Mouse (Mus musculus): Measurements from ENCODE around the gene Vsig2. TPM values are rescaled to one million over a fixed set of nuclear protein-coding genes. Genes with fewer than 3 reads are reported as not detected.

Vsig2 gene
- total RNA-seq, 4 experiments from 2014 or later, result 1.9 to 5.2 (median 3.7) TPM

DNA sequence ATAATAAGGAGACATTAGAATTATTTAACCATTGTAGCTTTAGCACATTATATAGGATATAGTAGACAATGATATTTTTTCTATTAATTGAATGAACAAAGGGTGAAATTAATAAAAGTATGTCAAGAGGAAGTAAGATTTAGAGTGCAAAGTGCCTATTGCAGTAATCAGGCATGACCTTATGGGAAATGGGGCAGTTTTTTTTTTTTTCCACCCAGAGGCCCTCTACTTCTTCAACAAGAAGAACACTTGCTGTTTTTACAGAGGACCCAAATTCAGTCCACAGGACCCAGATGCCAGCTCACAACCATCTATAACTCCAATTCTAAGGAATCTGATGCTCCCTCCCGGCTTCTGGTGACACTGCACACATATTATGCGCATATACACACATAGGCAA, 21.6 kb downstream of the Vsig2 start:
- no peak for DNase-seq (ENCODE audit: low spot score)

DNA sequence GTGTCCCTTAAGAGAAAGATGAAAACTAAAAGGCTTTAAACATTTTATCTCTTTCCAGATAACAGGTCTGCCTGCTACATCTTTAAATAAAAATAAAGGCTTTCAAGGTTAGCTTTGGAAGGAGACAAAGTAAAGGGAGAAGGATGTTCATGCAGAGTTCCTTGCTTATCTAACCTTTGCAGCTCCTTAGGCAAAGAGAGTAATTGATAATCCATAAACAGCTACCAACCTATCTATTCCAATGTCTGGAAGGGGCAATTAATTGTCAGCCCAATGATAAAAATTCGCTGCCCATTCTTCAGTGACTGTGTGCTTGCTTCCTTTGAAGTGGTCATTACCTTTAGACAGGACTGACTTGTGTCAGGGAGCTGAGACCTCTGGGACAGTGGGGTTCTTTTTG, 24.8 kb downstream of the Vsig2 start:
- DNase-seq (ENCODE audit: low spot score), result no peak

DNA sequence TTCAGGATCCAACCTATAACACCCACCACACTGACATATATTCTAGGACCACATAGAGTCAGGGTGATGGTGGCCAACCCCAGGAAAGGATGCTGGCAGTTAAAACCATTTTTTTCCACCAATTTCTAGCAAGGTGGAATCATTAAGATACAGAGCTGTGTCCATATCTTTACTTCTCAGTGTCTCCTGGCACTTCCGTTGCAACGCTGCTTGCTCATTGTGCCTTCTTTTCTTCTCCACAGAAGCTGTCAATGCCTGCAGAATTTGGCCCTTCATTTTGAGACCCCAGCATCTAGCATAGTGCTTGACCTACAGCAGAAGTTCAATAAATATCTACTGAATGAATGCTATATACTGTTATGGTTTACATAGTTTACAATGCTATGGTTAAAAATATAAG, 28.0 kb downstream of the Vsig2 start:
- no peak for DNase-seq (ENCODE audit: low spot score)

DNA sequence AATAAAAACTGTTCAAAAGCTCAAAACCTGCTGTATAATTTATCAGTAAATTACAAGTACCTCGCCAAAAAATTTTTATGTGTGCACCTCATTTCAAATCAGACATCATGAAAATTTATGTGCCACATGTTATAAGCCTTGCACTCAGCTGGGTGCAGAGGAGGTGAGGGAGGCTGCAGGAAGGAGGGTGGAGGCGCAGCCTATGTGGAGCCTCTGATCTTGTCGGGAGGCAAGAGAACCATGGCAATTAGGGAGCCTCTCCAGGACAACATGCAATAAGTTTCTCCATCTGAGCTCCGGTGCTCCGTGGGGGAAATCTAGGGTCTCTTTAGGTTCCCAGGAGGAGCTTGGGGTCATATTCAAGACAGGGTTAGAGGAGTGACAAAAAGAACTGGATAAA, 28.4 kb downstream of the Vsig2 start:
- DNase-seq (ENCODE audit: low spot score), result no peak

DNA sequence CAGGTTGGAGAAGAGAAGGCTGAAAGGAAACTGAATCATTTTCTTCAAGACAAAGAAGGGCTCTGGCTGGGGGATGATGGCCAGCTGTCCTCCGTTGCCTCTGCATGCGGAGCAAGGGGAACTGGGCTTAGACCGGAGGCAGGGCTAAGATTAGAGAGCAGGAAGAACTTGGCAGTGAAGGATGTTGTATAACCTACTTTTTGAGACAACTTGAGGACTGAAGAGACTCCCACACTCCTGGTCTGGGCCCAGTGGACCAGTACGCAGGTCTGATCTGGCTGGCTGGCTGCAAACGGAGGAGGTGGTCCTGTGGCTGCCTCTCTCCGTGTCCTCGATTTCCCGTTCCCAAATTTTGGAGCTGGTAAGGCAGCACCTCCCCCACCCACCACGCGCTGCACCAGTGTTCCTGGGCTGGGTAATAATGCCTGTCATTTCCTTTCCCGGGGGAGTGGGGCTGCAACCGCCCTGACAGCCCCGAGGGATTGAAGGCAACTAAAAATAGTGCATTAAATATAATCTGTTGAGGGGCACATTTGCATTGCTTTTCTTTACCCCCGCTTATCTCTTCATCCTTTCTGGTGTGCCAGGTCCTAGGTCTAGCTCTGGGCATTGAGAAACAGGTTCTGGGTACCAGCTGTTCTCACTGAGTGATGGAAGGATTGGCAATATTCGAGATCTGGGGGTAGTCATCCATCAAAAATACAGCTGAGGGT, 29.0 kb downstream of the Vsig2 start:
- DNase-seq (ENCODE audit: low spot score), result no peak

DNA sequence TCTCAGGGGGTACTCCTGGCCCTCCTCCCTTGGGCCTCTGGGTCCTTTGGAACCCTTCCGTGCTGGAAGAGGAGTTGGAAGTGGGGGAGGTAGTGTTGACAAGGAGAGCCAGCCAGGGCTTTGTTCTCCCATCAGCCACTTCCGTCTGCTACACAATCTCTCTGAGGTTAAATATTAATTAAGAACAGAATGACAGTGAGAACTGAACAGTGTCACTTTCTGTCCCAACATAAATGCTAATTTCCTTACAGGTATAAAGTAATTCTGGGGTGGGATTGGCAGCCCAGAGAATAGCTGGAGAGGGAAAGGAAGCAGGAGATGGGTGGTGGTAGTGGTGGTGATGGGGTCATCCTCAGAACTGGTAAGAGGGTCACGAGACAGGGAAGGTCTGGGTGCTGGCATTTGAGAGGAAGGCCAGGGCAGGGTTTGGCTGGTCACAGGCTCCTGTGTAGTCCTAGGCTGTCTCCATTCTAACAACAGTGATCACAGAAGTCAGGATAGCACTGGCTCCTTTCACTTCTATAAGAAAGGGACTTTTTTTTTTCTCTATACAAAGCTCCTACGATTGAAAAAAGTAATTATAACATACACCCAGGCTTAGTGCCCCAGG, 29.7 kb downstream of the Vsig2 start:
- no peak for DNase-seq (ENCODE audit: low spot score)

DNA sequence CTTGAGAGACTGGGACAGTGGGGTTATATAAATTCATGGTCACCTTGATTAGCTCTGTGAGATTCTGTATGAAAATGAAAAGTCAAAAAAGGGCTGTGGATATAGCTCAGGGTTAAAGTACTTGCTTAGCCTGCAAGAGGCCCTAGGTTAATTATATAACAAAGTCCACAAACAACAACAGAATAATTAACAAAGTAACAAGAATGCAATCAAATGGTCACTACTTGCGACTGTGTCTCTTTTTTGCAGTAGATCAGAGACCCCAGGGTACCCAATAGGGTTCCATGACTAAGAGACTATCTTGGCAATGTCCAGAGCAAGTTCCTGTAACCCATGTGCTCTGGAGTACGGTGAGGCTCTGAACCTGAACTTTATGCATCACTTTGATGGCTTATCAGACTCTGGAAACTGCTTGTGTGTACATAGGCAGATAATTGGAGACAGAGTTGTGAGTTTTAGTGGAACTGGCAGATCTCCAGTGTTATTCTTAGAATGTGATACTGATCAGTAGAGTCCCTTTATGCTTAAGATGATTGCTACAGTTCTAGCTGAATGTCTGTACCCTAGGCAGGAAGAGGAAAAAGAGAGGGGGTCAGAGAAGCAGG, 30.3 kb downstream of the Vsig2 start:
- DNase-seq (ENCODE audit: low spot score), result no peak

DNA sequence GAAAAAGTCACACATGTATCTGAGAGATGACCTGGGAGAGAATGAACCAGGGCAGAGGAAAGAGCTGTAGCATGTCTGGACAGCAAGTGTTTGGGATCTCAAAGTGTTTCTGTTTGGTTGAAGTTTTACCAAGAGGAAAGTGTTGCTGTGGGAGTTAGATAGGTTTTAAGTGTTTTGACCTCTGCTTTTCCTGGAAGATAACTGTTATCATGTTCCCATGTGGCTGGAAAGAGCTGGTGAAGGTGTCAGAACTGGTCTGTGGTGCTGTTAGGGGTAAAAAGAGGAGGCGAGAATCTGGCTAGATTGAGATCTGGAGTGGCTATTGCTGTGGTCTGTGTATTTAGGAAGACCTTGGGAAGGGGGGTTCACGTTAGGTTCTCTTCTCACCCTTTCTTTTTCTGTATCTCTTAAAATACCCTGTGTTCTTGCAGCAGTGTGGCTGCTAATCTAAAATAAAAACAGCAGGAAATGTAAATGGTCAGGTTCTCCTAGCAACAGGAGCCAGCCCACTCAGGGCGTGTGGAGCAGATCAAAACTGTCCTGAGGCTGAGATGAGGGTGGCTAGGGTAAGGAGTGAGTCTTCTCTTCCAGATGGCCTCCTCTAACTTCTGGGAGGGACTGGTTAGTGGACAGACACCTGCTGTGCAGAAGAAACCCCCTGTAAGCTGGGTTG, 33.3 kb downstream of the Vsig2 start:
- DNase-seq (ENCODE audit: low spot score), result no peak

DNA sequence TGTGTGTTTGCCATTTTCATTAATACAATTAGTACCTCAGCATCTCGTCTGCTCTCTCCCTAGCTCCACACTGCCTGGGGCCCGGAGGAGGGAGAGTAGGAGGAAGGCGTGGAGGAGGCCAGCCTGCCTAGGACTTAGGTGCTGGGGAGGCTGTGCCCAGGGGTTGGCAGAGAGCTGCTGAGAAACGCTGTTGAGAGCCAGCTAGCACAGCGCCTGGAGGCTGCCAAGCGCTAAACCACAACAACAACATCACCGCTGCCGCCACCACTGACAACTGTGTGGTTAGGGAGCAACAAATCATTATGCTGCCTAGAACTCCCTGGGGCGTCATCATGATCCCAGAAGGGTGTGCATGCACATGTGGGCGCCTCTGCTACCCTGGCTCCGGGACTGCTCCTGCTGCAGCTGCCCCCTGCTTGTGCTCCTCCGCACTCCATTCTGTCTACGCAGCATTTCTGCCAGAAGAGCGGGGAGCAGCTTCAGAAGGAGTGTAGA, 37.4 kb downstream of the Vsig2 start:
- no peak for DNase-seq (ENCODE audit: low spot score)

DNA sequence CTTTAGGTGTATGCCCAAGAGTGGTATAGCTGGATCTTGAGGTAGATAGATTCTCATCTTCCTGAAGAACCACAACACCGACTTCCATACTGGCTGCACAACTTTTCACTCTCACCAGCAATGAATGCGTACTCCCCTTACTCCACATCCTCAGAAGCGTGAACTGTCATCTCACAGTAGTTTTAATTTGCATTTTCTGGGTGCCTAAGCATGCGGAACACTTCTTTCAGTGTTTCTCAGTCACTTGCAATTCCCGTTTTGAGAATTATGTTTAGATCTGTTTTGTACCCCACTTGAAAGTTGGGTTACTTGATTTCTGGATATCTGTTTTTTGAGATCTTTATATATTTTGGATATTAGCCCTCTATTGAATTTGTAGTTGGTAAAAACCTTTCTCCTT, 44.5 kb downstream of the Vsig2 start:
- DNase-seq (ENCODE audit: low spot score), result no peak

DNA sequence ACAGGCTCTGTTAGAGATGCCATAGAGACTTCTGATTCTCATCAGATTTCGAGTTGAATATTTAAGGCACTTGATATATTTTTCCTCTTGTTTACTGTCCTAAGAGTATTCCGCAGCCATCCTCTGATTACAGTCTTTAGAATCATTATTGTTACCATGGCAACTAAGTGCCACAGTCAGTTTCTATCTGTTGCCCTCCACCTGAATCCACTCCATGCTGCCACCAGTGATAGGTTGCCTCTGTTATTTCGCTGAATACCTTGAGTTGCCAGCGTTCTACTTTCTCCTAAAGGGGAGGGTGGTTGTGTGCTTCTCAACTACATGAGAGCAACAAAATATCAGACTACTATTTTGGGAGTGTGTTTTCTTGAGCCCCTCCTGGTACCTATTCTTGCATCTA, 47.7 kb downstream of the Vsig2 start:
- no peak for DNase-seq (ENCODE audit: low spot score)

DNA sequence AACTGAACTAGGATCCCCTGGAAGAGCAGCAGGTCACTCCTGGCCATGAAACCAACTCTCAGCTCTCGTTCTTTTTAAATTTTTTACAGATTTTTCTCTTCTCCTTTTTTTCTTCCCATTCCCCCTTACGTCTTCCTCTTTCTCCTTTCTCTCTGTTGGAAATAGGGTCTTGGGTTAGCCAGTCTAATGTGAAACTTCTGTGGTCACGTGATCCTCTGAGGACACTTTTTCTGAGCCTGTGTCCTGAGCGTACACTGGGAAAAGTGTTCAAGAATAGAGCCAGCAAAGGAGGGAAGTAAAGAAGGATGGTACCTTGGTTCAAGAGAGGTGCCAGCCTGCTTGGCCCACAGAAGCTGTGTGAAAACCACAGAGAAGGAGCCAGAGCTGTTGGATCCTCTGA, 51.3 kb downstream of the Vsig2 start:
- DNase-seq (ENCODE audit: low spot score), result no peak

DNA sequence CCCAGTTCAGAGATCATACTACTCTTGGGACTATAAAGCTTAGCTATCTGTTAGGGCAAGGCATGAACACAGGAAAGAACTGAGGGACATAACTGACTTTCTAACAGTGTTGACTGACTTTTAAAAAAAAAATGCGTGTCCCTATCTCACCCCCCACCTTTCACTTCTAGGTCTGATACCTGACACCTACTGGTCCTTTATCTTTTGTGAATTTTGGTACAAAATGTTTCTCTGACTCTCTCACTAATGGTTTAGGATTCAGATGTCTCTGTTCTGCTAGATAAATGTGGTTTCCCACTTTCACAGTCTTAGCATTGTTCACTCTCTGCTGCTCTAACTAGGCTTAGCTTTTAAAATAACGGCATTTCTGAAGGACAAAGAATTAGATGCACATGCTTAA, 53.0 kb downstream of the Vsig2 start:
- no peak for DNase-seq (ENCODE audit: low spot score)

DNA sequence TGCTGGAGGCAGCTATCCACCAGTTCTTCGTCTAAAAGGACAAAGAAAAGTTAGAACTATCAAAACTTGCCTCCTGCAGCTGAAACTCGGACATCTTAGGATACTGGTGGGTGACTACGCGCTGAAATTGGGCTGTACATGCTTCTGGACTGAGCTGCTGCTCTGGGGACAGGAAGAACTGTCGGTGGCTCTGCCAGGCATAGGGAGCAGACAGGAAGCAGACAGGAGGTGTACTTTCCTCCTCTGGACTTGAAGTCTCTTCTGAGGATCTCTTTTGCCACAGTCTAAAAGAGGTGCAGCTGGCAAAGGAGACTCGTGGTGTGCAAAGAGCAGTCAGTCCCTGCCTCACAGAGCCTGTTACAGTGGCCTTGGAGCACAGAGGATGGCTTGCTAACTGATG, 53.6 kb downstream of the Vsig2 start:
- no peak for DNase-seq (ENCODE audit: low spot score)

DNA sequence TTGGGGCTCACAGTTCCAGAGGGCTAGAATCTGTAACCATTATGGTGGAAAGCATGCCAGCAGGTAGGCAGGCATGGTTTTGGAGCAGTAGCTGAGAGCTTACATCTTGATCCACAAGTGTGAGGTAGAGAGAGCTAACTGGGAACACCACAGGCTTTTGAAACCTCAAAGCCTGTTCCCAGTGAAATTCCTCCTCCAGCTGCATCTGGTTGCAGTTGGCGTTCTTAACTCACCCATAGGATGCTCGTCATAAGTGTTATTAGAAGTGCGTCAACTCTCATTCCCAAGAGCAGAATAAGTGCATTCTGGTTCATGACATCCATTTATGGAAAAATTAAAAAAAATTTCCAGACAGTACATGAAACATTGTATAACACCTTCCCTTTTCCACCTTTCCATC, 54.6 kb downstream of the Vsig2 start:
- DNase-seq (ENCODE audit: low spot score), result no peak

Other genes with a start within 250 kb of the Vsig2 start
- gene Ccdc15, start 190.8 kb upstream of the Vsig2 start, total RNA-seq (2022), result 1 to 10 TPM; 1.6 to 2.3 (median 1.9) TPM
- gene Hepacam, start 171.9 kb upstream of the Vsig2 start, total RNA-seq (2022), result under 1 TPM in 1 of 4 experiments, not detected in 3; 0.11 TPM
- gene Robo4, start 137.4 kb upstream of the Vsig2 start, total RNA-seq (2022), result 10 to 100 TPM; 21.3 to 39.4 (median 32.2) TPM
- not detected for gene Robo3, start 106.0 kb upstream of the Vsig2 start, total RNA-seq (2022)
- gene Msantd2, start 49.9 kb upstream of the Vsig2 start, total RNA-seq (2022), result 1 to 10 TPM; 3.5 to 7.7 (median 5.4) TPM
- gene Esam, start 11.2 kb upstream of the Vsig2 start, total RNA-seq (2022), result 10 to 100 TPM; 53.1 to 62.0 (median 57.0) TPM
- 10 to 100 TPM in 2 of 4 experiments, 1 to 10 TPM in 2; 4.8 to 11.7 (median 8.5) TPM for gene Nrgn, start 13.6 kb downstream of the Vsig2 start, total RNA-seq (2022)
- 10 to 100 TPM in 1 of 4 experiments, 1 to 10 TPM in 3; 8.4 to 10.0 (median 9.1) TPM for gene Siae, start 16.4 kb downstream of the Vsig2 start, total RNA-seq (2022)
- 1 to 10 TPM; 2.7 to 3.6 (median 2.9) TPM for gene Spa17, start 74.5 kb downstream of the Vsig2 start, total RNA-seq (2022)
- 10 to 100 TPM; 29.8 to 35.8 (median 34.0) TPM for gene Tbrg1, start 118.1 kb downstream of the Vsig2 start, total RNA-seq (2022)
- not detected for gene Panx3, start 130.0 kb downstream of the Vsig2 start, total RNA-seq (2022)
- gene Olfr160, start 177.0 kb downstream of the Vsig2 start, total RNA-seq (2022), result not detected
- gene Olfr874, start 205.9 kb downstream of the Vsig2 start, total RNA-seq (2022), result not detected
- gene Olfr875, start 232.6 kb downstream of the Vsig2 start, total RNA-seq (2022), result not detected

All from heart, adult 8-10 months (tissue).